Mouse (Mus musculus): Measurements from ENCODE around the gene Cpt1c.
"Not testable (repeated sequence)": the region's sequence is repeated elsewhere in the genome, so short reads cannot be mapped to it uniquely, and the experiment has no call there.

The Cpt1c gene

GRCm38 (mm10) chr7:44974383-44975116 is at the start of gene Cpt1c:
Gene Cpt1c (minus strand): TSS chr7:44974851.
- DNase-seq (ENCODE audit: low read depth, low spot score) = peak; percentile 94

GRCm38 (mm10) chr7:45023711-45024110 is 49.1 kb upstream of the Cpt1c start:
- DNase-seq (ENCODE audit: low read depth, low spot score) = not testable (repeated sequence)

GRCm38 (mm10) chr7:45020225-45020624 is 45.6 kb upstream of the Cpt1c start:
- DNase-seq (ENCODE audit: low read depth, low spot score) = no peak

GRCm38 (mm10) chr7:45019031-45019571 is 44.5 kb upstream of the Cpt1c start:
- peak; percentile 74 for DNase-seq (ENCODE audit: low read depth, low spot score)

- peak; percentile 99 for DNase-seq (ENCODE audit: low read depth, low spot score)
Observed at GRCm38 (mm10) chr7:45017242-45018061, 42.8 kb upstream of the Cpt1c start, which contains the start of gene Rras. Gene Rras (plus strand): TSS chr7:45017961.

- DNase-seq (ENCODE audit: low read depth, low spot score) = no peak
Observed at GRCm38 (mm10) chr7:45016761-45017160, 42.1 kb upstream of the Cpt1c start.

GRCm38 (mm10) chr7:45015957-45016612 is 41.4 kb upstream of the Cpt1c start, which contains the start of gene Scaf1:
Gene Scaf1 (minus strand): TSS chr7:45016363.
- DNase-seq (ENCODE audit: low read depth, low spot score) = peak; percentile 100

GRCm38 (mm10) chr7:45015344-45015956 is 40.8 kb upstream of the Cpt1c start:
- no peak for DNase-seq (ENCODE audit: low read depth, low spot score)

- DNase-seq (ENCODE audit: low read depth, low spot score) = no peak
Observed at GRCm38 (mm10) chr7:45014096-45014451, 39.4 kb upstream of the Cpt1c start.

GRCm38 (mm10) chr7:45013366-45014095 is 38.9 kb upstream of the Cpt1c start:
- DNase-seq (ENCODE audit: low read depth, low spot score) = no peak

GRCm38 (mm10) chr7:45012824-45013223 is 38.2 kb upstream of the Cpt1c start:
- no peak for DNase-seq (ENCODE audit: low read depth, low spot score)

GRCm38 (mm10) chr7:45012011-45012410 is 37.4 kb upstream of the Cpt1c start:
- no peak for DNase-seq (ENCODE audit: low read depth, low spot score)

GRCm38 (mm10) chr7:45008411-45008810 is 33.8 kb upstream of the Cpt1c start:
- no peak for DNase-seq (ENCODE audit: low read depth, low spot score)

- DNase-seq (ENCODE audit: low read depth, low spot score) = no peak
Observed at GRCm38 (mm10) chr7:45007846-45008245, 33.2 kb upstream of the Cpt1c start.

GRCm38 (mm10) chr7:45007141-45007540 is 32.5 kb upstream of the Cpt1c start:
- no peak for DNase-seq (ENCODE audit: low read depth, low spot score)

GRCm38 (mm10) chr7:45006503-45006902 is 31.9 kb upstream of the Cpt1c start:
- DNase-seq (ENCODE audit: low read depth, low spot score) = no peak

- DNase-seq (ENCODE audit: low read depth, low spot score) = no peak
Observed at GRCm38 (mm10) chr7:45005321-45005992, 30.8 kb upstream of the Cpt1c start.

GRCm38 (mm10) chr7:45004546-45004945 is 29.9 kb upstream of the Cpt1c start:
- no peak for DNase-seq (ENCODE audit: low read depth, low spot score)

GRCm38 (mm10) chr7:45002440-45002839 is 27.8 kb upstream of the Cpt1c start:
- no peak for DNase-seq (ENCODE audit: low read depth, low spot score)

GRCm38 (mm10) chr7:45000539-45001114 is 26.0 kb upstream of the Cpt1c start:
- no peak for DNase-seq (ENCODE audit: low read depth, low spot score)

Measured in ES-CJ7 (cell line).